Mouse (Mus musculus): Measurements from ENCODE around the gene Prkar2a. TPM values are rescaled to one million over a fixed set of nuclear protein-coding genes. Genes with fewer than 3 reads are reported as not detected.

Prkar2a gene
- total RNA-seq, 2 experiments from 2014 or later, result 22.8 to 28.6 TPM

DNA sequence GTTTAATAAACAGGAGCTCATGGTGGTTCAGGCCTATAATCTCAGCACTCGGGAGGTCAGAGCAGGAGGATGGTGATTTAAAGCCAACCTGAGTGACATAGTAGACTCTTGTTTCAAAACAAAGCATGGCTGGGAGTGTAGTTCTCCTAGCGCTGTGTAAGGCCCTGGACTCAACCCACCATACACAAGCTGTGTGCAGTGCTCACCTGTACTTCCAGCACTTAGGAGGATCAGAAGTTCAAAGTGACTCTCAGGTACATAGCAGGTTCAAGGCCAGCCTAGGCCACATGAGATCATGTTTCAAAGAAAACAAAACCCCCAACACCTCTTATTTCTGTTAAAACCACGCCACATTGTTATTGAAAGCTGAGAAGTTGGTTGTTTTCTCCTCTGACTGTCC, 99.6 kb downstream of the Prkar2a start:
- ATAC-seq (replicated peaks; ENCODE audit: poor library complexity, severe bottlenecking), result no peak

DNA sequence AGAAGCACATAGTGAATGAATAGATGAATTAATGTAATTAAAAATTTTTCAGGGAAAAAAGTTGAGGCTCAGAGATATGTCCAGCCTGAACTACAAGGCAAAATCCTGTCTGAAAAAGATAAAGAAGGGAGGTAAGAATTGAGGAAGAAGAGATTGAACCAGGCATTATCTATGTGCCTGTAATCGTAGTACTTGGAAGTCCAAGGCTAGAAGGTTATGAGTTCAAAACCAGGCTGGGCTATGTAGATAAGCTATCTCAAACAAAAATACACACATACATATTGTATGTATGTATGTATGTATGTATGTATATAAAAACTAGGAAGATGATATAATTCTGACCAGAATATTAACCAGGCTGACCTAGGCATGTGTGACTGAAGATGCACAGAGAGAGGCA, 103.2 kb downstream of the Prkar2a start:
- ATAC-seq (replicated peaks; ENCODE audit: poor library complexity, severe bottlenecking), result no peak

DNA sequence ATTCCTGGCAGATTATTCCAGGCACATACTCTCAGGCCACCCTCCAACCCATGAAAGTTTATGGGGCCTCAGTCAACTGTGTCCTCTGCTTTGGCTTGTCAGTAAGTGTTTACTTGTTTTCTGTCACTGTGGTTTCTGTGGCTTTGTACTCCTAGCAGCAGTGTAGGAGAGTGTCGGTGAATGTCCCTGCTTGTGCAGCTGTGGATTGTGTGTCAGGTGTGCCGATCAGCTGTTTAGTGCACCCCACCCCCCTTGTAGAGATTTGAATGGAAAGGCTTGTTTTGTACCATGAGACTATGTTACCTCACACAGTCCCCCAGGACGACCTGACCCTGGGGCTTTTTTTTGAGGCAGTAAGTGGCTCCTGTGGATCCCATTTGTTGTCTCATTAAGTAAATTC, 103.6 kb downstream of the Prkar2a start:
- ATAC-seq (replicated peaks; ENCODE audit: poor library complexity, severe bottlenecking), result no peak

DNA sequence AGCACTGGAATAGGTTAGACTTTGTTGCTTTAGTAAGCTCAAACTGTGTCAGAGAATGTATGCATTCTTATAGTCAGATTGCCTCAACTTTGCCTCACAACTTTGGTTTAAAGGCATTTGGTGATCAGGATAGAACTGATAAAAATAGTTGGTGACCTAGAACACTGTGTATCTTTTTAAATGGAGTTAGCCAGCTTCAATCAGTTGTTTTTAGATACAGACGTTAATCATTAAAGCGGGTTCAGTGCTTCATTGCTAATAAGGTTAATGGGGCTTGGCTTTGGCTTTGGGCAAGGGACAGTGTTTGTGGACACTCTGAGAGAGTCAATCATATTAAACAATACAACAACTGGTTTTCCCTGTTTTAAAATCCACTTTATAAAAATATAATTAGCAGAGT, 106.2 kb downstream of the Prkar2a start:
- no peak for ATAC-seq (replicated peaks; ENCODE audit: poor library complexity, severe bottlenecking)

DNA sequence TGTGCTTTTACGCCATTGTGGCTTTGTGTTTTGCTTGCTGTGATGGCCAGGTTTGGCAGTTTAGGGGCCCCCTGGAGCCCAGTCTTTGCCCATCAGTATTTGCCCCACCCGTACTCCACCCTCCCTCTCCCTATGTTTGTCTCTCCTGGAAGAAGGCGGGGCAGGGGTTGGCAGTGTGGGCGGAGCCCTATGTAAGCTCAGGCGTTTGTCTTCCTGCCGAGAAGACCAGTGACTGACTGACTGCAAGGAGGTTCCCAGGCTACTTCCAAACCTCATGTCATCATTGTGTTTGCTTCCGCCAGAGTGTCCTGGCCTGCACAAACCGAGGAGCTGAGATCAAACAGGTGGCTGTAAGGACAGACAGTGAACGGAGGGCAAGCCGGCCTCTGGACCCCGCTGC, 106.6 kb downstream of the Prkar2a start:
- ATAC-seq (replicated peaks; ENCODE audit: poor library complexity, severe bottlenecking), result peak; percentile 46; the same call in 1 of the 2 replicates

DNA sequence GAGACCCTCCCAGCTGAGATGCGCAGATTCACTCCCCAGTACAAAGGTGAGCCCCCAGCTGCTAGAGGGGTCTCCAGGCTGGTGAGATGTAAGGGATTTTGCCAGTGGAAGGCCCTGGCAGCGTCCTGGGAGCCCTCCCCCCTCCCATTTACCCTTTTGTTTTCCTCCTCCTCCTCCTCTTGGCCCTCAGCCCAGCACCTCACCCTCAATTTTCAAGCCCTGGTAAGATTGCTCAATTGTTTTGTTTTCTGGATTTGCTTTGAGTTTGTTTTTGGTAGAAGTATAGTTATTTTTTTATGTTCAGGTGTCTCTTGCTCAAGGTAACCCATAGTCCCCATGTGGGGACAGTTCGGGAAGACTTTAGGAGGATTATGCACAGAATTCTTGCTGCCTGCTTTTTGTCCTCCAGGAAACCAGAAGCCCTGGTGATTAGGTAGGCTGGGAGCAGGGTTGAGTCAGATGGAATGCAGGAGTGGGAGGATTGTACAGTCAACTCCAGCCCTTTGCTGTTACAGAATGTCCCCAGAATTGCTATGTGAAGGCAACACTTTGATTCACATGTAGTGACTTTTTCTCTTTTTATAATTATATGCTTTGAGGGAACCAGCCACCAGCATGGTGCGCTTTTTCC, 107.4 kb downstream of the Prkar2a start:
- no peak for ATAC-seq (replicated peaks; ENCODE audit: poor library complexity, severe bottlenecking)

DNA sequence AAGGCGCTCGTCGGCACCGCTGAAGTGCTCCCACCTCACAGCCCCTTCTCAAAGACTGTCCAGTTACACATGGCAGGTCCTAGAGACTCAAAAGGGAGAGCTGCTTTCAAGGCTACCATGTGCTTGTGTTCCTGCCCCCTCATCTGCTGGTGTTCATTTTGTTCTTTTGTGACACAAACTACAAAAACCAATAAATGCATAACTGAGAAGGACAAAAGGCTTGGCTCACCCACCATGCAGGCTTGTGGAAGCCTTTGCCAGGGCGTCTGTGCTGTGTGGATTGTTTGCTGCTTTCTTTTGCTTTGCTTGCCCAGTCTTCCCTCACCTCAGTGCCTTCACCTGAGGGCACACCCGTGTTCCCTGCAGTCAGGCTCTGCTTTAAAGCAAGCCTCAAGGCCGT, 108.4 kb downstream of the Prkar2a start:
- no peak for ATAC-seq (replicated peaks; ENCODE audit: poor library complexity, severe bottlenecking)

DNA sequence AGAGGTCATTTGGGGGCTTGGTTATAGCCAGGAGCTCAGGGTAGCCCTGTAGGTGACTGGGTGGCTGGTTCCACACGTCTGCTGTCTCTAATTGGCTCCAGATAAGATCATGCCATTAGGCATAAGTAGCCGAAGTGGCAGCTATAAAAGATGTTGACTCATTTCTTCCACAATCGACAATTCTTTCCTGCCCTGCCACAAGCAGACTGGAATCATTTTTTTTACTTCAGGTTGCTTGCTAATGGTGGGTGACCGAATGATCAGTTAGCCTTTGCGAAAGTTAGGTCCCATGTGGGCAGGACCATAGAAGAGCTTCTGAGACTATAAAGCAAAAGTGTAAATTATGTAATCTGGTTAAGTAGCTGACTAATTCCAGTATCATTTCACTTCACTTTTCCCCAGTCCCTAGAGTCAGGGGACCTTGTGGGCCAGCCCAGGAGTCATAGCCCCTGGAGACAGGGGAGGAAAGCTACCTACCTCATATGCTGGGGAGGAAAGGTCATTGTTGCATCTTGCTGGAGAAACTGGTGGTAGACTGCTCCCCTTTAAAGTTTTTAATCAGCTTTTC, 109.5 kb downstream of the Prkar2a start:
- no peak for ATAC-seq (replicated peaks; ENCODE audit: poor library complexity, severe bottlenecking)

DNA sequence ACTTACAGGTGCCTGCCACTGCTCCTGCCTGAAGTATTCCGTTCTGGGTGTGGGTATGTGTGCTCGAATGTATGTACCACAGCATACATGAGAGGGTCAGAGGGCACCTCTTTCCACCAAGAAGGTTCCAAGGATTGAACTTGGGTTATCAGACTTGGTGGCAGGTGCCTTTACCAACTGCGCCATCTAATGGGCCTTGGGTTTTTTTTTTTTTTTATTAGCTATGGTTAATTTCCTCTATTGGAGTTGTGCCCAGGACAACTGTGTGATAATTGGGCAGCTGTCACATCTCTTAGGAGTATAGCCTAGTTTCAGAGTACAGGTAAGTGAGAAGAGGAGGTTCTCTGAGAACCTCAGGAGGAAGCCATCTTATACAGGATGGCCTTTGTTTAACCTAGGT, 110.5 kb downstream of the Prkar2a start:
- ATAC-seq (replicated peaks; ENCODE audit: poor library complexity, severe bottlenecking), result no peak

Other genes with a start within 250 kb of the Prkar2a start
- 22.2 and 23.5 TPM in 2 replicates for gene Ccdc71, start 228.8 kb upstream of the Prkar2a start, total RNA-seq (2014; fragmentation: Nextera tagmentation)
- gene Ccdc71, start 228.8 kb upstream of the Prkar2a start, total RNA-seq (2017), result 13.2 and 17.9 TPM in 2 replicates
- 0.56 TPM in 1 of 2 replicates, not detected in the other for gene Klhdc8b, start 227.7 kb upstream of the Prkar2a start, total RNA-seq (2014; fragmentation: Nextera tagmentation)
- 1.2 and 5.5 TPM in 2 replicates for gene Klhdc8b, start 227.7 kb upstream of the Prkar2a start, total RNA-seq (2017)
- 0.38 TPM in 1 of 2 replicates, not detected in the other for gene Lamb2, start 209.6 kb upstream of the Prkar2a start, total RNA-seq (2014; fragmentation: Nextera tagmentation)
- 0.05 and 0.09 TPM in 2 replicates for gene Lamb2, start 209.6 kb upstream of the Prkar2a start, total RNA-seq (2017)
- gene Usp19, start 198.7 kb upstream of the Prkar2a start, total RNA-seq (2014; fragmentation: Nextera tagmentation), result 80.9 and 90.2 TPM in 2 replicates
- 32.3 and 34.9 TPM in 2 replicates for gene Usp19, start 198.7 kb upstream of the Prkar2a start, total RNA-seq (2017)
- gene Qars, start 181.6 kb upstream of the Prkar2a start, total RNA-seq (2014; fragmentation: Nextera tagmentation), result 252 and 261 TPM in 2 replicates
- gene Qars, start 181.6 kb upstream of the Prkar2a start, total RNA-seq (2017), result 144 and 181 TPM in 2 replicates
- 131 and 140 TPM in 2 replicates for gene Qrich1, start 172.5 kb upstream of the Prkar2a start, total RNA-seq (2014; fragmentation: Nextera tagmentation)
- gene Qrich1, start 172.5 kb upstream of the Prkar2a start, total RNA-seq (2017), result 119 and 145 TPM in 2 replicates
- gene Impdh2, start 129.0 kb upstream of the Prkar2a start, total RNA-seq (2014; fragmentation: Nextera tagmentation), result 294 and 388 TPM in 2 replicates
- 284 and 334 TPM in 2 replicates for gene Impdh2, start 129.0 kb upstream of the Prkar2a start, total RNA-seq (2017)
- 39.4 and 44.0 TPM in 2 replicates for gene Ndufaf3, start 121.9 kb upstream of the Prkar2a start, total RNA-seq (2014; fragmentation: Nextera tagmentation)
- gene Ndufaf3, start 121.9 kb upstream of the Prkar2a start, total RNA-seq (2017), result 17.3 and 17.8 TPM in 2 replicates
- gene Dalrd3, start 119.4 kb upstream of the Prkar2a start, total RNA-seq (2014; fragmentation: Nextera tagmentation), result 91.3 and 111 TPM in 2 replicates
- 38.1 and 45.2 TPM in 2 replicates for gene Dalrd3, start 119.4 kb upstream of the Prkar2a start, total RNA-seq (2017)
- gene Wdr6, start 110.6 kb upstream of the Prkar2a start, total RNA-seq (2014; fragmentation: Nextera tagmentation), result 18.1 and 19.3 TPM in 2 replicates
- 14.7 and 18.0 TPM in 2 replicates for gene Wdr6, start 110.6 kb upstream of the Prkar2a start, total RNA-seq (2017)
- 2.0 and 2.3 TPM in 2 replicates for gene P4htm, start 91.6 kb upstream of the Prkar2a start, total RNA-seq (2014; fragmentation: Nextera tagmentation)
- gene P4htm, start 91.6 kb upstream of the Prkar2a start, total RNA-seq (2017), result 0.43 TPM in 1 of 2 replicates, not detected in the other
- gene Arih2, start 39.9 kb upstream of the Prkar2a start, total RNA-seq (2014; fragmentation: Nextera tagmentation), result 32.9 and 36.9 TPM in 2 replicates
- 32.2 and 33.4 TPM in 2 replicates for gene Arih2, start 39.9 kb upstream of the Prkar2a start, total RNA-seq (2017)
- gene Slc25a20, start 27.2 kb upstream of the Prkar2a start, total RNA-seq (2014; fragmentation: Nextera tagmentation), result 20.2 and 28.6 TPM in 2 replicates
- 28.7 and 30.3 TPM in 2 replicates for gene Slc25a20, start 27.2 kb upstream of the Prkar2a start, total RNA-seq (2017)
- 24.3 and 25.5 TPM in 2 replicates for gene Ip6k2, start 94.5 kb downstream of the Prkar2a start, total RNA-seq (2014; fragmentation: Nextera tagmentation)
- 34.4 and 35.8 TPM in 2 replicates for gene Ip6k2, start 94.5 kb downstream of the Prkar2a start, total RNA-seq (2017)
- gene Nckipsd, start 119.1 kb downstream of the Prkar2a start, total RNA-seq (2014; fragmentation: Nextera tagmentation), result 12.2 and 12.8 TPM in 2 replicates
- gene Nckipsd, start 119.1 kb downstream of the Prkar2a start, total RNA-seq (2017), result 4.9 and 9.1 TPM in 2 replicates
- gene Celsr3, start 137.0 kb downstream of the Prkar2a start, total RNA-seq (2014; fragmentation: Nextera tagmentation), result 6.7 and 10.2 TPM in 2 replicates
- 0.99 and 2.2 TPM in 2 replicates for gene Celsr3, start 137.0 kb downstream of the Prkar2a start, total RNA-seq (2017)
- gene Slc26a6, start 164.0 kb downstream of the Prkar2a start, total RNA-seq (2014; fragmentation: Nextera tagmentation), result 4.7 and 18.3 TPM in 2 replicates
- gene Slc26a6, start 164.0 kb downstream of the Prkar2a start, total RNA-seq (2017), result 1.5 and 3.5 TPM in 2 replicates
- not detected in 2 replicates for gene Tmem89, start 225.3 kb downstream of the Prkar2a start, total RNA-seq (2014; fragmentation: Nextera tagmentation)
- not detected in 2 replicates for gene Tmem89, start 225.3 kb downstream of the Prkar2a start, total RNA-seq (2017)
- 280 and 349 TPM in 2 replicates for gene Uqcrc1, start 247.3 kb downstream of the Prkar2a start, total RNA-seq (2014; fragmentation: Nextera tagmentation)
- gene Uqcrc1, start 247.3 kb downstream of the Prkar2a start, total RNA-seq (2017), result 286 and 355 TPM in 2 replicates

Measured in granulocyte monocyte progenitor cell, adult 5-6 weeks (primary cell).